Mouse (Mus musculus) liver, embryonic 12.5 days (tissue): ENCODE measurements at regions not wholly inside any gene's neighbourhood (a gene's known extent, or its start where the extent isn't known, plus 50 kb on each side); places are given as distances from the start of the nearest gene placed in this dataset.

ENCODE experiments used
- ATAC-seq: fragments of 200-750 bp; cut with Nextera tagmentation; 2 replicates; pipeline ENCODE4 v1.8.0; 2017; ENCODE audit warnings: moderate number of reproducible peaks, mild to moderate bottlenecking, moderate library complexity
- H3K27ac ChIP-seq: fragments of 300-500 bp; sonication (generic); 2 replicates; pipeline ENCODE4 v1.5.1; 2016; ENCODE audit warnings: mild to moderate bottlenecking
- H3K27me3 ChIP-seq: fragments of 300-500 bp; sonication (generic); replicated peaks from 2 replicates; pipeline ENCODE4 v1.6.1; 2016; ENCODE audit warnings: mild to moderate bottlenecking, moderate library complexity
- H3K36me3 ChIP-seq: fragments of 300-500 bp; sonication (generic); 2 replicates; pipeline ENCODE4 v1.6.1; 2016; ENCODE audit warnings: mild to moderate bottlenecking, moderate library complexity
- H3K4me1 ChIP-seq: fragments of 300-500 bp; sonication (generic); 2 replicates; pipeline ENCODE4 v1.6.1; 2016
- H3K4me2 ChIP-seq: fragments of 300-500 bp; sonication (generic); 2 replicates; pipeline ENCODE4 v1.6.1; 2016; ENCODE audit warnings: mild to moderate bottlenecking, moderate library complexity
- H3K4me3 ChIP-seq: fragments of 300-500 bp; sonication (generic); 2 replicates; pipeline ENCODE4 v1.5.1; 2016; ENCODE audit warnings: mild to moderate bottlenecking, moderate library complexity
- H3K9ac ChIP-seq: fragments of 300-500 bp; sonication (generic); 2 replicates; pipeline ENCODE4 v1.6.1; 2016; ENCODE audit warnings: mild to moderate bottlenecking, moderate library complexity
- H3K9me3 ChIP-seq: fragments of 300-500 bp; sonication (generic); replicated peaks from 2 replicates; pipeline ENCODE4 v1.6.1; 2016; ENCODE audit warnings: mild to moderate bottlenecking, moderate library complexity
- WGBS: fragments of 180-500 bp; shearing (Covaris S2); methylation state at CpG from one replicate; pipeline ENCODE4 v1.1.7; 2016; ENCODE audit not compliant: insufficient replicate concordance; 5-methylcytosine and 5-hydroxymethylcytosine counted together

DNA sequence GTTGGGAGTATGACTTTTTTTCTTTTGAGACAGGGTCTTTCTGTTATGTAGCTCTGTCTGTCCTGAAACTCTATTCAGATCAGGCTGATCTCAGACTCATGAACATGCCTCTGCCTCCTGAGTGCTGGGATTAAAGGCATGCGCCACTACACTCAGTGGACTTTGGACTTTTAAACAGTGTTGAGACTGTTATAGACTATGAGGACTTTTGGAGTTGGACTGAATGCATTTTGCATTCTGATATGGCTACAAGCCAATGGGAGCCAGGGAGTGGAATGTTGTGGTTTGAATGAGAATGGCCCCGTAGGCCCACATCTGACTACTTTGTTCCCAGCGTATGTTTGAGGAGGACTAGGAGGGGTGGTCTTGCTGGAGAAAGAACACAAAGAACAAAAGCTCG is 165.4 kb downstream of the Sec23ip start:
- Histone ChIP-seq H3K27me3 (no peaks in the 10 kb centered on the region), H3K9me3 (no peaks in the 10 kb centered on the region), H3K27ac (no peak overlapping the region), H3K4me2 (no peak overlapping the region), H3K4me1 (no peaks in the 10 kb centered on the region), H3K4me3 (no peak overlapping the region), H3K9ac (no peak overlapping the region), H3K36me3 (no peaks in the 10 kb centered on the region)
- ATAC-seq, result no peak
- WGBS, result 67% methylated on average over 4 of the region's 4 CpGs

DNA sequence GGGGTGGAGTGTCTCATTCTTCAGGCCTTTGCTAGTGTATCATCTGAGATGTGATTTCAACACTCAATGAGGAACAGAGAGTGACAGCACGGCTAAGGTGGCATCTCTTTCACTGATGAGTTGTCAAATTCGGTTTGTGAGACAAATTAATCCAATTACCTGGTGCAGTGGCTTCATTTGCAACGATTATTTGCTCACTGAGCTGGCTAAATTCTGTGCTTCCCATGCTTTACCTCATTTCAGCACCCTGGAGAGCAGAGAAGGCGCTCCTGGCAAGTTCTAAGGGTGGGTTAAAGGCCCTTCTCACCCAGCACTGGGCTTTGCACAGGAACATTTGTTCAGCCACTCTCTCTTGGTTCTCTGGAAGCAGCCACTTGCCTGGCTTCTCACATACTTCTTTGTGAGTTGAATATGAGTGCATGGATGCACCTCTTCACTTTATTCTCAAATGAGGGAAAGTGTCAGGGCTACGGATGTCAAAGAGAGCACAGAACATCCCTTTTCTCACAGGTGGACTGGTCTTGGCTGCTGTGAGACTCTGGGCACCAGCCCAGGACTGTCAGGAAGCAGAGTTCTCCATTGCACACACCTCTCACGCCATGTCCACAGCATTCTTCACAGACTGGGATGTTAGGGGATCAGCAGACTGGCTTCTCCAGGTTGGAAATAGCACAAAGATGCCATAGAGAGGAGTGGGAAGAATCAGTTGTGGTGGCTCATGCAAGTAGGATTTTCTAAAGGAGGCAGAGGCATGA is 193.4 kb downstream of the Sec23ip start:
- whole genome bisulfite sequencing, result 30% methylated on average over 6 of the region's 6 CpGs
- no peaks in the 10 kb centered on the region for H3K4me1 ChIP-seq
- no peak overlapping the region for H3K27ac ChIP-seq
- no peaks in the 10 kb centered on the region for H3K36me3 ChIP-seq
- no peak for ATAC-seq
- no peak overlapping the region for H3K9ac ChIP-seq
- no peak overlapping the region for H3K4me2 ChIP-seq
- H3K4me3 ChIP-seq, result no peak overlapping the region
- H3K27me3 ChIP-seq, result no peaks in the 10 kb centered on the region
- no peaks in the 10 kb centered on the region for H3K9me3 ChIP-seq

DNA sequence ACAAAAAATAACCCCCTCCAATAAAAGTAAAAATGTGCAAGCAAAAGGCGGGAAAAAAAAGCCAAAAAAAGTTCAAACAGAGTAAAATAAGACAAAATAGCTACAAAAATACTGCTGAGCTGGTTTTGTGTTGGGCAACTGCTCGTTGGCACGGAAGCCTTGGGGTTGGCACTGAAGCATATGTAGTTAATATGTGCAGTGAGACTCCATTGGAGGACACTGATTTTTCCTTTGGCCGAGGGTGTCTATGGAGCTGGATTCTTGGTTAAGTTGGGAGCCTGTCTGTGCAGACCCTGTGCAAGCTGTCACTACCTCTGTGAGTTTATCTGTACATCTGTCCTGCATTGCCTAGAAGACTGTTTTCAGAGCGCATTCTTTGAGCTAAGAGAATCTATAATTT is 215.8 kb downstream of the Sec23ip start:
- no peaks in the 10 kb centered on the region for H3K4me1 ChIP-seq
- H3K27me3 ChIP-seq, result no peaks in the 10 kb centered on the region
- no peaks in the 10 kb centered on the region for H3K36me3 ChIP-seq
- H3K9ac ChIP-seq, result no peak overlapping the region
- H3K4me3 ChIP-seq, result no peak overlapping the region
- WGBS, result 64% methylated on average over 5 of the region's 5 CpGs
- H3K27ac ChIP-seq, result no peak overlapping the region
- ATAC-seq, result no peak
- H3K4me2 ChIP-seq, result no peak overlapping the region
- H3K9me3 ChIP-seq, result no peaks in the 10 kb centered on the region

DNA sequence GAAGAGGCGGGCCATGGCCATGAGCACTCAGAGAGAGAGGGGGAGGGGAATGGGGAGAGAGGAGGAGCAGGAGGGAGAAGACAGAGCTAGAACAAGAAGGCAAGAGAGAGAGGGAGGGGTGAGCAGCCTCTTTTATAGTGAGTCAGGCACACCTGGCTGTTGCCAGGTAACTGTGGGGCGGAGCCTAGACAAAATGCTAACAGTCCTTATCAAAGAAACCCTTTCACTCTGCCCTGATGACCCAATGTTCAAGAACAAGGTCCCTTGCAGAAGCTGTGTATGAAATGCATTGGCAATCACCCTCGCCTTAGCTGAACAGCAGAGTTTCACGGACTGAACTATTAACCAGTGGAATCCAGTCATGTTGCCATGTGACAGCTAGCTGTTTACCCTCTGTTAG is 235.2 kb downstream of the Sec23ip start:
- 61% methylated on average over 4 of the region's 4 CpGs for WGBS
- no peaks in the 10 kb centered on the region for H3K4me1 ChIP-seq
- no peaks in the 10 kb centered on the region for H3K27me3 ChIP-seq
- H3K9me3 ChIP-seq, result peaks cover 4% of the 10 kb centered on the region; the same call in 1 of the 2 replicates
- H3K4me3 ChIP-seq, result no peak overlapping the region
- no peaks in the 10 kb centered on the region for H3K36me3 ChIP-seq
- ATAC-seq, result no peak
- H3K27ac ChIP-seq, result no peak overlapping the region
- no peak overlapping the region for H3K4me2 ChIP-seq
- H3K9ac ChIP-seq, result no peak overlapping the region

DNA sequence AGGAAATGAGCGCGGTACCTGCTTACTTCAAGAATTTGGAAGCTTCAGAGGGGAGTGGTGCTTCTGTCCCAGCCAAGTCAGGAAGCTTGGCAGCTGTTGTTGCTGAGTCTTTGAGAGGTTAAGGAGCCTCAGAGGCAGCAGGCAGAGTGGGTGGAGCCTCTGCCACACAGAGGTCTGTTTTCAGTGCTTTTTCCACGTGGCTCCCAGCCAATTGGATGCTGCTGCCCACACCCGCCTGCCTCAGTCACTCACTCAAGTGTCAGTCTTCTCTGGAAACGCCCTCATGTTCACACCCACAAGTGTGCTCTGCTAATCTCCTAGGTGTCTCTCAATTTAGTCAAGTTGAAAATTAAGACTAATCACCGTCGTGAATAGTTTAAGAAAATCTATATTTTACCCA is 236.1 kb downstream of the Sec23ip start:
- 49% methylated on average over 7 of the region's 7 CpGs for WGBS
- Histone ChIP-seq H3K36me3 (no peaks in the 10 kb centered on the region), H3K27me3 (no peaks in the 10 kb centered on the region), H3K27ac (no peak overlapping the region), H3K4me3 (no peak overlapping the region), H3K9ac (no peak overlapping the region), H3K4me1 (no peaks in the 10 kb centered on the region), H3K4me2 (no peak overlapping the region), H3K9me3 (peaks cover 4% of the 10 kb centered on the region; the same call in 1 of the 2 replicates)
- no peak for ATAC-seq

DNA sequence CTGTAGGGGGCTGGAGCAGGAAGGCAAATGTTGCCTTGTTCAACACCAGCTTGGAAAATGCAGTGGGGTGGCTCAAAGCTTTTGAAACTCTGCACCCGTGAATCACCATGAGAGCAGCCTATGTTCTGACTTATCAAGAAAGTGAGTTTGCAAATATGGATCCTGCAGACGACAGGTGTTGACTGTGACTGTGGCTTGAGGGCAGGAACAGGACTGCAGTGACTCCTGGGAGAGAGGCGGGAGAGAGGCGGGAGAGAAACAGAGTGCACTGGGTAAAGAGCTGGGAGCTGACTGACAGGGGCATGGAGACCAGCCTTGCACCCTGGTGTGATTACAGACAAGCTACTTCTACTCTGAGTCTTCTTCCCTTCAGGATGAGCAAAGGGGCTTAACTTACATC is 254.0 kb downstream of the Sec23ip start:
- no peak overlapping the region for H3K9ac ChIP-seq
- no peaks in the 10 kb centered on the region for H3K4me1 ChIP-seq
- no peak for ATAC-seq
- H3K36me3 ChIP-seq, result no peaks in the 10 kb centered on the region
- H3K9me3 ChIP-seq, result peaks cover 9% of the 10 kb centered on the region; the same call in 1 of the 2 replicates
- 46% methylated on average over 4 of the region's 4 CpGs for WGBS
- no peak overlapping the region for H3K4me2 ChIP-seq
- no peaks in the 10 kb centered on the region for H3K27me3 ChIP-seq
- no peak overlapping the region for H3K27ac ChIP-seq
- H3K4me3 ChIP-seq, result no peak overlapping the region

DNA sequence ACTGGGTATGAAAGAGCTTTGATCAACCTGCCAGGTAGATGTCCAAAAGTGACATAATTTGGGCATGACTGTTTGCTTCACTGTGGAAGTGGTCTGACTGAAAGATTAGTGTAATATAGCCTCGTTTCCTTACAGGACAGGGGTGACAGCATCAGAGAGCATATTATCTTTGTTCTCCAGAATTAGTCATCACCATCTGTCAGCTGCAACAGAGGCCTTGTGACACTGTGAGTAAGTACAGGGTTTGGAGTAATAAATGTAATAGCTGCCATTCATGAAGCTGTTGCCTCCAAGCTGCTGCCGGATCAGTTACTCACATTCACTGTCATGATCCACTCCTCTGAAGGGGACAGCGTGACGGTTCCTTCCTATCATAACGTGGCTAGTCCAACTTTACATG is 254.4 kb upstream of the Plpp4 start:
- no peaks in the 10 kb centered on the region for H3K36me3 ChIP-seq
- WGBS, result 62% methylated on average over 5 of the region's 5 CpGs
- no peaks in the 10 kb centered on the region for H3K4me1 ChIP-seq
- no peak overlapping the region for H3K27ac ChIP-seq
- H3K27me3 ChIP-seq, result no peaks in the 10 kb centered on the region
- ATAC-seq, result no peak
- no peak overlapping the region for H3K4me2 ChIP-seq
- no peak overlapping the region for H3K4me3 ChIP-seq
- no peak overlapping the region for H3K9ac ChIP-seq
- 0 out of 2 replicates have a peak, but pooled peaks cover 7% of the 10 kb centered on the region for H3K9me3 ChIP-seq

DNA sequence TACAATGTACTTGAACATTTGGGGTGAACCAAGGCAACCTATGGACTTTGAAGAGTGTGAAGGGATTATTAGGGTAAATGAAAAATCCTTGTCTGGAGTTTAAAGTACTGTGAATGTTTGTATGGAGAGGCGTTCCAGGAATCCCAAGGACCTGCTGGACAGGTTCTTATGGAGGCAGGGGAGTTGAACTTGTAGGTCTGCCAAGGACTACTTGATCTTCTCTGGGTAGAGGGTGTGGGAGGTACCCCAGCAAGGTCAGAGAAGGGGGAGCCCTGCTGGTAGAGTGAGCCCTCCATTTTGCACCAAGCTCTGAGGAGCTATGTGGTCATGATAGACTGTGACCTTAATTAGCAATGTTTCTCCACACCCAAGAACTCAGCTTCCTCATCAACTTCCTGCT is 253.7 kb upstream of the Plpp4 start:
- no peaks in the 10 kb centered on the region for H3K9me3 ChIP-seq
- ATAC-seq, result no peak
- no peak overlapping the region for H3K4me2 ChIP-seq
- H3K27me3 ChIP-seq, result no peaks in the 10 kb centered on the region
- no peak overlapping the region for H3K4me3 ChIP-seq
- no peak overlapping the region for H3K27ac ChIP-seq
- no peak overlapping the region for H3K9ac ChIP-seq
- no peaks in the 10 kb centered on the region for H3K36me3 ChIP-seq
- no peaks in the 10 kb centered on the region for H3K4me1 ChIP-seq
- 42% methylated on average over 1 of the region's 1 CpGs for WGBS

DNA sequence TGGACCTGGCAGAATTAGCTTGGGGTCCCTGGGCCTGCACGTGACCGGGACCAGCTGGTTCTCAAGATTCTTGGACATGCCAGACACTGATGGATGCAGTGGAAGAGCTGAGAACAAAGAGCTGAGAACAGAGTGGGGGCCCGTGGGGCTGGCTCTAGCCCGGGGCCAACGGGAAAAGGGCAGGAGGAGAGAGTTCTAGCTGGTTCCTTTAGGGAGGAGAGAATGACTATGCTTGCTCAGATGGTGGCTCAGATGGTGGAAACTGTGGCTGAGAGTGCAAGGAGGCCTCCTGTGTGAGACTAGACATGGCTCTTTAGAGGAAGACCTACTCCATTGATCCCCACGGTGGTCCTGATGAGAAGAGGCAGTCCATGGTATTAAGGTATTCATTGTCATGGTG is 240.5 kb upstream of the Plpp4 start:
- 70% methylated on average over 6 of the region's 6 CpGs for WGBS
- H3K9ac ChIP-seq, result no peak overlapping the region
- no peaks in the 10 kb centered on the region for H3K27me3 ChIP-seq
- no peak for ATAC-seq
- no peaks in the 10 kb centered on the region for H3K4me1 ChIP-seq
- no peaks in the 10 kb centered on the region for H3K36me3 ChIP-seq
- H3K9me3 ChIP-seq, result no peaks in the 10 kb centered on the region
- no peak overlapping the region for H3K27ac ChIP-seq
- no peak overlapping the region for H3K4me3 ChIP-seq
- H3K4me2 ChIP-seq, result no peak overlapping the region

DNA sequence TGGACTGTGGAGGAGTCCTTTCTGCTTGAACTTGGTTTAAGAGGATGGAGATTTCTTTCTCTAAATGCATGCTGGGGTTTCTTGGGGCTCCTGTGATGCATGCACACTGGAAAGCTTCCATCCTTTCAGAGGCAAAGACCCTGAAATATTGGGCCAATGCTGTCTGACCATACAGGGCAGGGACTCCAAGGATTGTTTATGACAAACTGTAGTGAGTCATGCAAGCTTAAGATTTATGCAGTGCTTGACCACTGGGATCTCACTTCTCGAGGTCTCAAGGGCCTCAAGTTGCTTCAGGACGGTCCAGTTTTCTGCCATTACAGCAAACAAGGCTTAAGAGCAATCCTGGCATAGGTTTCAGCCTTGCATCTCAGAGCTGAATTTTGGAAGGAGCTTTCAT is 229.7 kb upstream of the Plpp4 start:
- H3K4me2 ChIP-seq, result no peak overlapping the region
- H3K4me1 ChIP-seq, result no peaks in the 10 kb centered on the region
- H3K9ac ChIP-seq, result no peak overlapping the region
- no peaks in the 10 kb centered on the region for H3K9me3 ChIP-seq
- ATAC-seq, result no peak
- WGBS, result 42% methylated on average over 2 of the region's 2 CpGs
- H3K36me3 ChIP-seq, result no peaks in the 10 kb centered on the region
- H3K27me3 ChIP-seq, result no peaks in the 10 kb centered on the region
- no peak overlapping the region for H3K27ac ChIP-seq
- H3K4me3 ChIP-seq, result no peak overlapping the region

DNA sequence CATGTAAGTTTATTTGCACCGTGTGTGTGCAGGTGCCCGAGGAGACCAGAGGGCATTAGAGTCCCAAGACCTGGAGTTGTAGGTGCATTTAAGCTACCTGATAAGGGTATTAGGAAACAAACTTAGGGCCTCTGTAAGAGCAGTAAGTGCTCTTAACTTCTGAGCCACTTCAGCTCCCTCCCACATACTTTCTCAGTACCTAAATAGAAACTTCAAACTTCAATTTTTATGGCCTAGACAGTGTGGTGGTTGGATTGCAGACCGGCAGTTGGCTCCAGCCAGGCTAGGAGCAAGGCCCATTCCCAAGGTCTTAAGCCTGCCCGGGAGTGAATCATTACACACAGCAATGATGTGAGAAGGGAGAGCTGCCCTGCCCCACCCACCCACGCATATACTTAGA is 208.8 kb upstream of the Plpp4 start:
- no peak for ATAC-seq
- no peak overlapping the region for H3K9ac ChIP-seq
- no peak overlapping the region for H3K4me2 ChIP-seq
- H3K36me3 ChIP-seq, result no peaks in the 10 kb centered on the region
- no peak overlapping the region for H3K27ac ChIP-seq
- H3K4me1 ChIP-seq, result no peaks in the 10 kb centered on the region
- H3K9me3 ChIP-seq, result no peaks in the 10 kb centered on the region
- 60% methylated on average over 5 of the region's 5 CpGs for WGBS
- no peaks in the 10 kb centered on the region for H3K27me3 ChIP-seq
- no peak overlapping the region for H3K4me3 ChIP-seq

DNA sequence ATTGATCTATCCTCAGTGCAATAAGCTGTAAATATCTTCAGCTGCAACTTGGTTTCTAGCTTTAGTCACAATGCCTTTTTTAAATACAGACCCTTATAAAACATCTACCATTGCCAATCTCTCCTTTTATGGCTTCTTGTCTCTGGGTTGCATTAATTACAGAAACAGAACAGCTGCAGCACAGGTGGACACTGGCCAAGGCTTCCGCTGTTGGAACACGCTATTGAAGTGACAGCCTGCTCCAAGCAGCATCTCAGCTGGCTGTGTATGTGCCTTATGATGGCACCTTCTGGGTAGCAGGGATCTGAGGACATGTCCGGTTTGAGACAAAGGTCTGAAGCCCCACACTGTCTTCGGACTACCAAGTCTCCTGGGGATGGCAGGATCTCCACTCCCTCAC is 207.1 kb upstream of the Plpp4 start:
- no peaks in the 10 kb centered on the region for H3K36me3 ChIP-seq
- no peaks in the 10 kb centered on the region for H3K9me3 ChIP-seq
- H3K27me3 ChIP-seq, result no peaks in the 10 kb centered on the region
- ATAC-seq, result no peak
- H3K27ac ChIP-seq, result no peak overlapping the region
- no peak overlapping the region for H3K9ac ChIP-seq
- no peak overlapping the region for H3K4me3 ChIP-seq
- no peaks in the 10 kb centered on the region for H3K4me1 ChIP-seq
- 82% methylated on average over 4 of the region's 4 CpGs for whole genome bisulfite sequencing
- H3K4me2 ChIP-seq, result no peak overlapping the region

DNA sequence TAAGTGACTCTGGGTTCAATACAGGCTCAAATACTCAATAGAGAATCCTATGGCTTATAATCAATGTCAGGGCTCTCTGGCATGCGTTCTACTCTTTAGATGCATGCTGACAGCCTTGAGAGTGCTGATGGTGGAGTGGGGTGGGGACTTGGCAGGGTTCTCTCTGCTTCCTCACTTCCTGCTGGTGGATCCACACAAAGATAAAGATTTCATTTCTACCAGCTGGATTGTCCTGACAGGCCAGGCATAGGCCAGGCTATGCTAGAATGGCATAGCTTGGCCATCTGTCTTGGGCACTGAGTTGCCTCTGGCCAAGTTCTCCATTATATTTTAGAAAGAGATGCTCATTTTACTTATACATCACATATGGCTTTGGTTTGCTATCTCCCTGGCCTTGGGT is 206.2 kb upstream of the Plpp4 start:
- Histone ChIP-seq H3K36me3 (no peaks in the 10 kb centered on the region), H3K4me2 (no peak overlapping the region), H3K9ac (no peak overlapping the region), H3K9me3 (no peaks in the 10 kb centered on the region), H3K27me3 (no peaks in the 10 kb centered on the region), H3K4me1 (no peaks in the 10 kb centered on the region), H3K27ac (no peak overlapping the region), H3K4me3 (no peak overlapping the region)
- ATAC-seq, result no peak
- WGBS, result 55% methylated on average over 1 of the region's 1 CpGs
